Mouse (Mus musculus): ENCODE data around the gene Egfr. TPM values are rescaled to one million over a fixed set of nuclear protein-coding genes. Genes with fewer than 3 reads are reported as not detected.

Gene Egfr
- total RNA-seq, 2 experiments from 2014 or later: 12.5 to 12.7 TPM

DNA sequence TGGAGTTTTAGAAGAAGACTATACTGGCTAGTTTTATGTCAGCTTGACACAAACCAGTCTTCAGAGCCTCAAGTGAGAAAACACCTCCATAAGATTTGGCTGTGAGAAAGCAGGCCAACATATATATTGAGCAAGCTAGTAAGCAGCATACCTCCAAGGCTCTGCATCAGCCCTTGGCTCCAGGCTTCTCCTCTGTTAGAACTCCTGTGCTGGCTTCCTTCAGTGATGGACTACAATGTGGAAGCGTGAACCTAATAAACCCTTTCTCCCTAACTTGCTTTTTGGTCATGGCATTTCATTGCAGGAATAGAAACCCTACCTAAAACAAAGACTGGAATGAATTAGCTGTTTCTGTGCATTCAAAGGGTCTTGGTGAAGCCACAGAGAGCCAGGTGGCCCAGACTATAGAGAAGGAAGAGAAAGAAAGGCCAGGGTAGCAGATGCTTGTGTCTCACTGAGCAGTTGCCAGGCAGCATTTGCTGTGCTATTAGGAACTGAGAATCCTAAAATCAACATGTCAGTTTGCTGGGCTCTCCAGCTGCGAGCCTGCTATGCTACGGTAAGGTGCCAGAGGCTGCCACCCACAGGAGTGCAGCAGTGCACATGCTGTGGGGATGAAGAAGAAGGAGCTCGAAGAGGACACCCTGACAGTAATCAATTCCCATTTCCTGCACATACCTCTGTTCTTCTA, 189.2 kb downstream of the Egfr start:
- intact Hi-C loops (cut with DNase I): loop anchor here (5.0 kb wide), 2 partner anchors 119 to 189 kb away; partner anchors contain the start of gene Egfr
- DNase-seq (ENCODE audit: low spot score in 2 of 2): peak in 1 of 2 experiments; percentile 14

DNA sequence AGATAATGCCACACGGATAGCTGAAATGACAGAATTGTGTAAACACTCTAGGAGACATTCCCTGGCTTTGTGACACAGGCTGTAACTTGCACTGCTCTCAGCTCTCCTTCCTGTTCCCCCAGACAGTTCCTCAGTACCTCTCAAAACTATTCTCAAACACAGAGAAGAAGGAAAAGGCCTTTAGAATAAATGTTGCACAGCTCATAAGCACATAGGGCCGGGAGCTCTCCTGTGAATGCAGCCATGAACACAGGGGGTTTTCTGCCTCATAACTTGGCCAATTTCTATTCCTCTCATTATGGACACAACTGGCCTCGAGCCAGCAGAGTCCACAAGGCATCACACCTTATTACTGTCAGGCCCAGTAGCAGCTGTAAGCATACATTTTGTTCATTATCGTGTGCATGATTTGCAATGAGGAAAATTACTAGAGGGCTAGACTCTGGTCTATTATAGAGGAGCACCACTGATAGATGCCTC, 190.0 kb downstream of the Egfr start:
- intact Hi-C loops (cut with DNase I): loop anchor here (5.0 kb wide), 2 partner anchors 120 to 190 kb away; partner anchors contain the start of gene Egfr
- no peak for DNase-seq (ENCODE audit: low spot score in 2 of 2)

GRCm38 (mm10) chr11:16943016-16943415, 191.0 kb downstream of the Egfr start:
- DNase-seq (ENCODE audit: low spot score in 2 of 2): peak in 1 of 2 experiments; percentile 33
- intact Hi-C loops (cut with DNase I): loop anchor here (5.0 kb wide), 2 partner anchors 121 to 191 kb away; partner anchors contain the start of gene Egfr

DNA sequence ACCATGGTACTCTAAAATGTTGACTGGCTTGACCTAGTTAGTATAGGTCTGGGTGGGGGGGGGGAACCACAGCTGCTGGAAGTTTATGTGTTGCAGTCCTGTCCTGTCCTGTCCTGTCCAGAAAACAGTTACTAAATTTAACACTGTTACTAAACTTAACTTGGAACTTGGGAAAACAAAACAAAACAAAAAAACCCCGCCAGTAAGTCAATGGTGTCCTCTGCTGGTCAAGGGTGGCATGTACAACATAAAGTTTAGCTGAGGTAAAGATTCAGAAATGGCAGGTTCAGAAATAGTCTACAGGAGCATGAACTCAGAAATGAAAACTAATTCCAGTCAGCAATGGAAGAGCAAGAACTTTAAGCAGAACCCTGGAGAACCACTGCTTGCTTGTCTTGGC, 196.8 kb downstream of the Egfr start:
- DNase-seq (ENCODE audit: low spot score in 2 of 2): peak in 1 of 2 experiments; percentile 19
- intact Hi-C loops (cut with DNase I): loop anchor here (1.0 kb wide), 1 partner anchor 423 kb away; no protein-coding TSS in a partner anchor

DNA sequence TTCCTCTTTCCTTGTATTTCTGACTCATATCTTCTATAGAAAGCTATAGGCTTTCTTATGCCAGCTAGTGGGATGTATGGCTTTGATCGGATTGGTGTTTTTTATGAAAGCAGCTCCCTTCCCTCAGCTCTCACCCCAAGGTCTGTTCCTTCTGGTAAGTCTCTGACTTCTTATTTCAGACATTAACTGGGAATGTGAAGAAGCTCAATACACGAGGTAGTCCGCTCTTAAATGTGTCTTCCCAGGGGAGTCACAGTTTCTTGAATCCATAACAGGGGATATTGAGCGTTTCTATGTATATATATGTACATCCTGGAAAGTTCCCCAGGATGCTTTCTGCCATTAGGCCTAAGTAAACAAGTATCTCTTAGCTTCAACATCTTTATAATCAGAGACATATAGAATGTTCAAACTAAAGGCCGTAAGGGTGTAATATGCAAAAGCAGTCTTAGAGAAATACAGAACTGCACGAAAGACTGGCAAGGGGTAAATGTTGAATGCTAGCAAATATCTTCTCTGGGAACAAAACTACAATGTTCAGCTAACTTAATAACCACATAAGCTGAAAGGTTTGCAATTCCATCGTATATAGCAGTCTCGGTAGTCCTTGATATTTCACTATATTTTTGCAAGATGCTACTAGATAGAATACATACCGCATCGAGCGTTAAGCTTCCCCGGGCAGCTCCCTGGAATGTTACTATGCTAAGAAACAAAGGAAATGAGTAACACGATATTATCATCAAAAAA, 198.4 kb downstream of the Egfr start:
- intact Hi-C loops (cut with DNase I): loop anchor here (5.0 kb wide), 1 partner anchor 443 kb away; the partner anchor contains the start of gene Sec61g
- no peak for DNase-seq (ENCODE audit: low spot score in 2 of 2)

DNA sequence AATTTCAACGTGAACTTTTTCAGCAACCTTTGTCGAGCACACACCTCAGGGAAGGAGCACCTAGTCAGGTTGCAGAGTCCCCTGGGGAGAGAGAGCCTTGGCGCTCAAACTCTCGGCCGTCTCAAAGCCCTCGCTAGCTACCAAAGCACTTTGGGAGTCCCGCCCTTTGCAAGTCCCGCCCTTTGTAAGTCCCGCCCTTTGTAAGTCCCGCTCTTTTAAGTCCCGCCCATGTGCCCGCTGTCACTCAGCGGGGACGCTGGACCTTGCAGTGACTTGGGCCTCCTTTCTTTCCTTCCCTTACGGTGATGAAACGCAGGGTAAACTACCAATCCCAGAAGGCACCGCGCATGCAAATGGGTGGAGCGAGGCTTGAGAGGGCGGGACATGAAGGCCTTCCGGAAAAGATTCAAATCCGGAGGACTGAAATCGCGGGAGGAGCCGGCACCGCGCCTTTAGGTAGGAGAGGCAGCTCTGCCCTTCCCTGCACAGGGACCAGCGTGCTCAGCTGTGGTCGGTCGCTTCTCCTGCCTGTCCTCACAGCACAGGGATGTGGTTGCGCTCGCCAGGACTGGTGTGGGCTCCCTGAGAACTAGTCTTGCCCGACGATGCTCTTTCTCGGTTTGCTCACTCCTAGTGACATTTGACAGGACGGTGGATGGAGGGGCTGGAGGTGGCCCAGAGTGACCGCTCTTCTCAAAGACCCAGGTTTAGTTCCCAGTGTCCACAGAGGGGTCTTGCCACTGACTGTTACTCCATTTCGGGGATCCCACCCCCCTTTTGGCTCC, 199.2 kb downstream of the Egfr start, which contains the start of gene Fbxo48:
TSS of gene Fbxo48 (plus strand) at position 400 of the 785 bp plus-strand sequence.
- peak; percentile 89 to 98 for DNase-seq (ENCODE audit: low spot score in 2 of 2)
- intact Hi-C loops (cut with DNase I): loop anchor here (5.0 kb wide), 1 partner anchor 444 kb away; the partner anchor contains the start of gene Sec61g

DNA sequence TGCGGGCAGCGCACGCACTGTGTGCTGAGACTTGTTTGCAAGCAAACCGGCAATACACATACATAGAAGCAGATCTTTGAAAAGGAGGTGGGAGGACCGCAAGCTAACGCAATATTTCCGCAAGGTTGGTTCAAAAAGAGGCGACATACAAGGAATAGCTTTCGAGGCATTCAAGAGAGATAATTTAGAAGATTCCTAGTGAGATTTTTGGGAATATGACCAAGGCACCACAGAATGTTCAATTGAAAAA, 199.7 kb downstream of the Egfr start:
- intact Hi-C loops (cut with DNase I): loop anchor here (5.0 kb wide), 1 partner anchor 444 kb away; the partner anchor contains the start of gene Sec61g
- DNase-seq (ENCODE audit: low spot score in 2 of 2): no peak

GRCm38 (mm10) chr11:16956115-16956862, 204.3 kb downstream of the Egfr start:
- no peak for DNase-seq (ENCODE audit: low spot score in 2 of 2)
- intact Hi-C loops (cut with DNase I): no loop called here

GRCm38 (mm10) chr11:16957030-16957429, 205.0 kb downstream of the Egfr start:
- DNase-seq (ENCODE audit: low spot score in 2 of 2): no peak
- intact Hi-C loops (cut with DNase I): no loop called here

DNA sequence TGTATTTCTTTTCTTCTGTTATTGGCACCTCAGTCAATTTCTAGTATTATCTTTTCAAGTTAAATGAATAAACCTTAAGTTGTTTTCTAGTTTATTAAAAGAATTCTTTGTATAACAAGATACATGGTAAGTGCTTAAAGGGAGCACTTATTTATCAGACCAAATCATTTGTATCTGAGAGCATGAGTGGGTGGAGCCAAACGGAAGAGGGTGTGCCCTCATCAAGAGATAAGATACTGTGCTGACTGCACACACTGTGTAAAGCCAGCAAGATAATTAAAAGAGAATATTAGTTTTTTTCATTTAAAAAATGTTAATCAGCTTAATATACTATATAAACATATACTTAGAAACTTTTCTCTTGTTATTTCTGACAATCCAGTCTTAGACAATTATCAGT, 206.5 kb downstream of the Egfr start:
- intact Hi-C loops (cut with DNase I): no loop called here
- DNase-seq (ENCODE audit: low spot score in 2 of 2): no peak

Other genes with a start within 250 kb of the Egfr start
- 10 to 100 TPM in 1 of 2 experiments, 1 to 10 TPM in 1; 7.9 to 10.8 TPM for gene Sec61g, start 243.7 kb upstream of the Egfr start, total RNA-seq (2021)
- gene Fbxo48, start 199.2 kb downstream of the Egfr start, total RNA-seq (2021): 1 to 10 TPM; 1.1 to 1.5 TPM